ENCODE assay signal across 8 mouse cellular contexts in the genomic region with DNA sequence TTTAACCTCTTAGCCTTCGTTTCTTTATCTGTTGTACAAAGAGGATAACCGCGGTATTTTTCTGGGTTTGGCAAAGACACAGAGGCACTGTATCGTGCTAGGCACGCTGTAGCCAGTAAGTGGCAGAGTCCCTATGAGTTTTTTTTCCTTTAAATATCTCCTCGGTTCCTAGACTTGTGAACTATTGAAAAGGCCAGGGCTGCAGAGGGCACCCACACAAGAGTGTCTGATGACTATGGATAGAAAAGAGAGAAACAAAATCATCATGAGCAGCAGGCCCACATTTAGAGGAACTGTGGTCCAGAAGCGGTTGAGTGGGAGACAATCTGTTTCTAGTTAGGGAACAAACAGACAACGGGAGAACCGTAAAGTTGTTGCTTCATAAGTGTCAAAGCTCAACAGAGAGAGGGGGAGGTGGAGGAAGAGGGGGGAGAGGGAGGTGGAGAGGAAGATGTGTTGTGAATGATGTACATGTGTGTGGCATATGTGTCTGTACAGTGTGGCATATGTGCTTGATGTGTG. TPM values are rescaled to one million over a fixed set of nuclear protein-coding genes. Genes with fewer than 3 reads are reported as not detected.
DNase-seq lines count a peak whose midpoint lies in the region; ATAC-seq and TF ChIP-seq lines count a peak whose summit lies in the region.

No protein-coding gene starts in this region.

- H3K4me3 ChIP-seq in kidney, embryonic 14.5 days (ENCODE audit: low read length), result no peak overlapping the region
- no peak overlapping the region for H3K4me3 ChIP-seq in CH12.LX (replicated peaks in 1 of 3; ENCODE audit: low read depth in 2 of 3, low read length in 2 of 3, poor library complexity in 1 of 3)
- no peak overlapping the region for H3K4me3 ChIP-seq in embryonic fibroblast, embryonic 13.5 days (ENCODE audit: insufficient read depth, low read length)
- H3K4me3 ChIP-seq in liver, embryonic 16.5 days (ENCODE audit: low read depth, low read length), result no peak overlapping the region

- in situ Hi-C loops in CH12.LX (cut with MboI; ENCODE audit: low pct_ligation_motif_present, low pct_unique_long_range_greater_than_20kb, low sequenced_read_pairs), result no loop called here

- no peak for TF ChIP-seq POLR2A in CH12.LX (IDR thresholded peaks at IDR 0.05; ENCODE audit: low read depth, low read length)
- no peak for TF ChIP-seq POLR2A in embryonic fibroblast, embryonic 13.5 days (IDR thresholded peaks at IDR 0.05; ENCODE audit: low read depth, low read length)

- peak overlapping the region; percentile 77; the same call in 1 of the 2 replicates for H3K27ac ChIP-seq in kidney, embryonic 14.5 days (ENCODE audit: low read depth, low read length)
- H3K27ac ChIP-seq in CH12.LX (ENCODE audit: insufficient read depth, low read depth), result peak overlapping the region; percentile 58; the same call in 1 of the 2 replicates
- peak overlapping the region; percentile 14; the same call in 1 of the 2 replicates for H3K27ac ChIP-seq in embryonic fibroblast, embryonic 13.5 days (ENCODE audit: insufficient read depth, low read length)
- peak overlapping the region; percentile 82 for H3K27ac ChIP-seq in liver, embryonic 16.5 days (ENCODE audit: low read length)

- H3K36me3 ChIP-seq in kidney, embryonic 14.5 days (ENCODE audit: control insufficient read depth, insufficient read depth, low read length), result no peaks in the 10 kb centered on the region
- no peaks in the 10 kb centered on the region for H3K36me3 ChIP-seq in CH12.LX (replicated peaks in 1 of 2; ENCODE audit: control insufficient read depth in 1 of 2, insufficient read depth in 1 of 2, low read length in 1 of 2)
- H3K36me3 ChIP-seq in liver, embryonic 16.5 days (ENCODE audit: control insufficient read depth, insufficient read depth), result no peaks in the 10 kb centered on the region

- no peak overlapping the region for H3K4me2 ChIP-seq in kidney, embryonic 14.5 days (replicated peaks; ENCODE audit: low read depth, low read length)
- 0 out of 2 replicates have a peak overlapping the region, but pooled peaks have one; percentile 2 for H3K4me2 ChIP-seq in CH12.LX (ENCODE audit: insufficient read depth, low read depth, poor library complexity, severe bottlenecking)
- H3K4me2 ChIP-seq in liver, embryonic 16.5 days (ENCODE audit: low read depth, low read length), result no peak overlapping the region

- H3K9me3 ChIP-seq in kidney, embryonic 14.5 days (ENCODE audit: control insufficient read depth, low read length), result no peaks in the 10 kb centered on the region
- no peaks in the 10 kb centered on the region for H3K9me3 ChIP-seq in CH12.LX (replicated peaks; ENCODE audit: low read length)
- H3K9me3 ChIP-seq in liver, embryonic 16.5 days (replicated peaks; ENCODE audit: control insufficient read depth, low read length), result no peaks in the 10 kb centered on the region

- TF ChIP-seq EP300 in CH12.LX (IDR thresholded peaks at IDR 0.05; ENCODE audit: low read length), result no peak

- peaks cover 12% of the 10 kb centered on the region; the same call in 1 of the 2 replicates for H3K4me1 ChIP-seq in kidney, embryonic 14.5 days (ENCODE audit: control insufficient read depth, insufficient read depth, low read length)
- H3K4me1 ChIP-seq in CH12.LX (ENCODE audit: control insufficient read depth in 1 of 2, insufficient read depth in 2 of 2), result peaks cover 33 to 67% of the 10 kb centered on the region in 2 experiments
- H3K4me1 ChIP-seq in embryonic fibroblast, embryonic 13.5 days (ENCODE audit: control insufficient read depth, insufficient read depth, low read length), result peaks cover 3% of the 10 kb centered on the region; the same call in 1 of the 2 replicates
- H3K4me1 ChIP-seq in liver, embryonic 16.5 days (ENCODE audit: control insufficient read depth, low read depth, low read length), result peaks cover 69% of the 10 kb centered on the region

- H3K9ac ChIP-seq in kidney, embryonic 14.5 days (ENCODE audit: low read depth, low read length), result no peak overlapping the region
- no peak overlapping the region for H3K9ac ChIP-seq in CH12.LX (ENCODE audit: insufficient read depth, low read depth)
- H3K9ac ChIP-seq in liver, embryonic 16.5 days (ENCODE audit: low read depth, low read length), result no peak overlapping the region

- no peak for ATAC-seq in kidney, embryonic 14.5 days (ENCODE audit: low FRiP score, low TSS enrichment)
- ATAC-seq in liver, embryonic 16.5 days (ENCODE audit: low read depth), result no peak

- no peaks in the 10 kb centered on the region for H3K79me2 ChIP-seq in CH12.LX (replicated peaks; ENCODE audit: control insufficient read depth, extremely low read depth, insufficient read depth, poor library complexity, severe bottlenecking)

- TF ChIP-seq RAD21 in CH12.LX (IDR thresholded peaks at IDR 0.05; ENCODE audit: low read depth, low read length), result no peak

- no peak for DNase-seq in kidney, adult 8-10 months
- DNase-seq in CH12.LX (ENCODE audit: extremely low read depth), result no peak
- DNase-seq in adrenal gland, adult (ENCODE audit: inconsistent age in 2 of 2, low spot score in 1 of 2), result no peak
- no peak for DNase-seq in cerebellum, postnatal 10 days
- DNase-seq in c-Kit-positive CD71-positive TER-119-positive erythroid progenitor cells, embryonic 14.5 days (ENCODE audit: low spot score), result no peak

- no peaks in the 10 kb centered on the region for H3K27me3 ChIP-seq in kidney, embryonic 14.5 days (ENCODE audit: control insufficient read depth, insufficient read depth, low read length)
- H3K27me3 ChIP-seq in CH12.LX (replicated peaks), result no peaks in the 10 kb centered on the region
- no peaks in the 10 kb centered on the region for H3K27me3 ChIP-seq in liver, embryonic 16.5 days (ENCODE audit: control insufficient read depth, insufficient read depth, low read depth, low read length)

- 59% methylated on average over 9 of the region's 9 CpGs for WGBS in kidney, embryonic 14.5 days
- 17% methylated on average over 9 of the region's 9 CpGs for WGBS in liver, embryonic 16.5 days (ENCODE audit: insufficient replicate concordance)

- dilution Hi-C loops in CH12.LX (cut with MboI; ENCODE audit: extremely low pct_ligation_motif_present, extremely low pct_unique_long_range_greater_than_20kb, low sequenced_read_pairs), result no loop called here

- TF ChIP-seq CTCF in CH12.LX (conservative IDR thresholded peaks at IDR 0.05 in 1 of 2, IDR thresholded peaks at IDR 0.05 in 1 of 2; ENCODE audit: low read depth in 2 of 2, low read length in 2 of 2), result no peak
- no peak for TF ChIP-seq CTCF in embryonic fibroblast, embryonic 13.5 days (IDR thresholded peaks at IDR 0.05; ENCODE audit: borderline replicate concordance, insufficient read depth, low read length)

TF ChIP-seq in CH12.LX, 34 proteins besides CTCF, POLR2A, EP300 and RAD21:
- peak; percentile 23; the same call in 1 of the 2 replicates for TF ChIP-seq ZNF384 (IDR thresholded peaks at IDR 0.05; ENCODE audit: low read depth, low read length)
- TF ChIP-seq E2F4 (IDR thresholded peaks at IDR 0.05; ENCODE audit: insufficient replicate concordance, low read depth, low read length), result no peak

RNA-seq across cellular contexts. Expression of gene Pdcd4, which starts 0.9 kb away (rescaled TPM):
- 134 and 136 TPM in 2 replicates for polyA plus RNA-seq in kidney, embryonic 14.5 days (2014; fragmentation: Nextera tagmentation; extraction: Ambion mirVana)
- total RNA-seq in CH12.LX (2012; rRNA removed) (21.0 and 26.3 TPM in 2 replicates), CH12.LX (2014; rRNA removed) (24.3 and 24.4 TPM in 2 replicates)
- polyA plus RNA-seq in CH12.LX (2012; ENCODE audit: insufficient read length, low read depth), result 37.9 and 39.0 TPM in 2 replicates
- 40.4 and 41.4 TPM in 2 replicates for polyA plus RNA-seq in embryonic fibroblast, embryonic 13.5 days (2011; ENCODE audit: insufficient read length, low read depth, missing spikeins)
- 21.5 TPM in 2 replicates for polyA plus RNA-seq in liver, embryonic 16.5 days (2015; fragmentation: Nextera tagmentation; extraction: Ambion mirVana)

RNA-seq across cellular contexts. Expression of gene Shoc2, which starts 51.2 kb away (rescaled TPM):
- polyA plus RNA-seq in kidney, embryonic 14.5 days (2014; fragmentation: Nextera tagmentation; extraction: Ambion mirVana), result 34.3 and 59.6 TPM in 2 replicates
- total RNA-seq in CH12.LX (2012; rRNA removed) (14.1 and 15.4 TPM in 2 replicates), CH12.LX (2014; rRNA removed) (25.8 and 27.1 TPM in 2 replicates)
- 20.4 and 23.7 TPM in 2 replicates for polyA plus RNA-seq in CH12.LX (2012; ENCODE audit: insufficient read length, low read depth)
- 89.7 and 99.6 TPM in 2 replicates for polyA plus RNA-seq in embryonic fibroblast, embryonic 13.5 days (2011; ENCODE audit: insufficient read length, low read depth, missing spikeins)
- 16.6 TPM in 2 replicates for polyA plus RNA-seq in liver, embryonic 16.5 days (2015; fragmentation: Nextera tagmentation; extraction: Ambion mirVana)

RNA-seq across cellular contexts. Expression of gene Bbip1, which starts 51.5 kb away (rescaled TPM):
- 96.8 and 137 TPM in 2 replicates for polyA plus RNA-seq in kidney, embryonic 14.5 days (2014; fragmentation: Nextera tagmentation; extraction: Ambion mirVana)
- total RNA-seq in CH12.LX (2012; rRNA removed) (38.8 and 42.2 TPM in 2 replicates), CH12.LX (2014; rRNA removed) (95.7 and 106 TPM in 2 replicates)
- 41.0 and 43.4 TPM in 2 replicates for polyA plus RNA-seq in CH12.LX (2012; ENCODE audit: insufficient read length, low read depth)
- polyA plus RNA-seq in embryonic fibroblast, embryonic 13.5 days (2011; ENCODE audit: insufficient read length, low read depth, missing spikeins), result 60.0 and 61.6 TPM in 2 replicates
- polyA plus RNA-seq in liver, embryonic 16.5 days (2015; fragmentation: Nextera tagmentation; extraction: Ambion mirVana), result 33.8 and 40.1 TPM in 2 replicates

Comparison
In these comparisons a context has a peak if more than half of its experiments do, and no peak if none do; other contexts are left out.
1. H3K27ac ChIP-seq: peak in every context shown above with its lines; median percentile 82 in liver, embryonic 16.5 days; 77 in kidney, embryonic 14.5 days; 58 in CH12.LX; 14 in embryonic fibroblast, embryonic 13.5 days.